Mouse (Mus musculus): ENCODE measurements around the gene Slc25a23.

The Slc25a23 gene

DNA sequence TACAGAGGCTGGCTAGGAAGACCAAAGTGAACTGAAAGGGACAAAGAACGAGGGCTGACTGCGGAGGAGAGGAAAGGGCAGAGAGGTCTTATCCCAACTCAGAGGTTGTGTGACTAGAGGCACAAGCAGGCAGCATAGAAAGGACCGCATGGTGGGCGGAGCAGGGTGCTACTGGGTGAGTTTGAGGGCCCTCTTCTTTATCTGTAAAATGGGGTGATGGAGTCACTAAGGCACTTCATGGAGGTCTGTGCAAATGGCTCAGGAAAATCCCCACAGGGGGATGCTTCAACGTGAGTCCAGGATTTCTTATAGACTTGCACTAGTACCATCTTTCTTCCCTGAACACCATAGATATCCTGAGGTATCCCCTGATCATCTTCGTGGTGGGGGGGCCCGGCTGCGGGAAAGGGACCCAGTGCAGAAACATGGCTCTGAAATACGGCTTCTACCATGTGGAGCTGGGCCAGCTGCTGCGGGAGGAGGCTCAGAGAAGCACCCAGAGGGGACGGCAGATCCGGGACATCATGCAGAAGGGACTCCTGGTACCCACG is 47.3 kb downstream of the Slc25a23 start:
- no peak for DNase-seq (ENCODE audit: low spot score in 2 of 2)

DNA sequence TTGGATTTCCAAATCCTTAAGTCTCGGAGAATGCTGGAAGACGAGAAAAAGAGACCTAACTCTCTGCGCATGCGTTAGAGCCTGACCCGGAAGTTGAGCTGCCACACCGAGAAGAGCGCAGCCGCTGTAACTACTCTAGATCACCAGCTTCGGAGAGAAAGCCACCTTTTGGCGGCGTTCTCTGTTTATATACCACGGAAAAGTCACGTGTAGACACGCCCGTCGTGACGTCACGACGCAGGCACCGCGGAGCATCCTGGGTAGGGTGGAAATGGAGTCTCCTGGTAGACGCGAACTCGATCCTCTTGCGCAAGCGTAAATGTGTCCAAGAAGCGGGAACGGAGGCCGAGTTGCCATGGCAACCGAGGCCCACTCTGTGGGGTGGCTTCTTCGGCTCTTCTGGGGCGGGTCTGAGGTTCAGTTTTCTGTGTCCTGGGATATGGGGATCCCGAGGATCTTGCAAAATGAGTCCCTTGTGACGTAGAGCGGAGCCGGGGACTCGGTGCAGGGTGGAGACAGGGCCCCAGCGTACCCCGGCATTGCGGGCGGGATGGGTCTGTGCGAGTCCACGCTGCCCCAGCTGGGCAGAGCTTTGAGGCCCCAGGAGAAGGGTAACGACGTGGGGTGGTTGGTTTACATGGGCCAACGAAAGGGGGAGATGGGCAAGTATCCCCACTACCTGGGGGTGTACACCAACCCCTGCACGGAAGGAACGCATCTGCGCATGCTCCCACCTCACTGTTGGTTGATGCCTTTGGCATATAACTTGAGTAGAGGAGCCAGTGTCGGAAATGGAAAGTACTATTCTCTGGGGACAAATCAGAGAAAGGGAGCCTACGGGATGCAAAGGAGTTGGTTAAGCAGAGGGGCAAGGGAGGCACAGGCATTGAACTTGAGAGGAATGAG is 48.2 kb downstream of the Slc25a23 start, which contains the start of the genes Gtf2f1 and Gm17949:
Gene Gtf2f1 (minus strand): TSS at position 53 of the 906 bp plus-strand sequence.
Gene Gm17949 (plus strand): TSS at position 234 of the 906 bp plus-strand sequence.
- DNase-seq (ENCODE audit: low spot score in 2 of 2) = peak; percentile 92 to 97

DNA sequence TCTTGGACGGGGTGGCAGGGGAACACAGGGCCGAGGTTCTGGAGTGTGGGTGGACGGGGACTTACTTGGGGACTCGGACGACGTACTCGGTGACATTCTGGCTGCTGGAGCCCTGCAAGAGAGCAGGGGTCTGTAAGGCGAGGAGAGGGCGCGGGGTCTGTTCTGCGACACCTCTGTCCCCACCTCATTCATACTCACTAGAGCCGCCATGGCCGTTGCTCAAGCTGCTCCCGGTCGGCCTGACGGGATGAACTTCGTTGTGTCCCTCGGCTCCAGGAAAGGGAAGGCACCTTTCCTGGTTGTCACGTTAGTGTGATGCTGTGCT is 48.8 kb downstream of the Slc25a23 start:
- DNase-seq (ENCODE audit: low spot score in 2 of 2) = no peak

DNA sequence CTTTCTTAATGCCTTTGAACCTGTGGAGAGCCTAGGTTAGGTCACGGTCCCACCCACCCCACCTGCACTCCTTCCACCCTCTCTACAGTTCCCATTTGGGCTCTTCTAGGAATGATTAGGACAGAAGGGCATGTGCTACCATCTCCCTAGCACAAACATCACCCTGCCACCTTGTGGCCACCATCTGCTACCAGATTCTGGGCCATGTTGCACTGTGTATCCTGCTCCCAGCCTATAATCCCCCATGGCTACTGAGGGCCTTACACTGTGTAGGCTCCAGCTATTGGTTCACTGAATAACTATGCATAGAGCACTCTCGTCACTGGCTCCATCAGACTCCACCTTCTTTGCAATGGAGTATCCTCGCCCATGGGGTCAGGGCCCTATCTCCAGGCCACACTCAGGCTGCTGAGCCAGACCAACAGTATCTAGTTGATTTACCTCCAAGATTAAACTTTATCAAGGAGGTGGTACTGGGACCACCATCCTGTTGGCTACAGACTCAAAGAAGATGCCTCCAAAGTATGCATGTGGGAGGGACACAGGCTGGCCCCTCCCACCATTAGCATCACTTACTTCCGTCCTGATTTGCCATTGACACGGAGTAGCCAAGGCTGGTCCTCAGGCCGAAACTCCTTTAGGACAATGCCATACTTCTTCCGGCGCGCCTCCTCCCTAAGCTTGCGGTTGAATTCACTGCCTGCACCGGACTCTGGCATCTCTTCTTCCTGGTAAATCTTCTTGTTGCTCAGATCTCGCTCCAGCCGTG is 52.3 kb downstream of the Slc25a23 start:
- no peak for DNase-seq (ENCODE audit: low spot score in 2 of 2)

DNA sequence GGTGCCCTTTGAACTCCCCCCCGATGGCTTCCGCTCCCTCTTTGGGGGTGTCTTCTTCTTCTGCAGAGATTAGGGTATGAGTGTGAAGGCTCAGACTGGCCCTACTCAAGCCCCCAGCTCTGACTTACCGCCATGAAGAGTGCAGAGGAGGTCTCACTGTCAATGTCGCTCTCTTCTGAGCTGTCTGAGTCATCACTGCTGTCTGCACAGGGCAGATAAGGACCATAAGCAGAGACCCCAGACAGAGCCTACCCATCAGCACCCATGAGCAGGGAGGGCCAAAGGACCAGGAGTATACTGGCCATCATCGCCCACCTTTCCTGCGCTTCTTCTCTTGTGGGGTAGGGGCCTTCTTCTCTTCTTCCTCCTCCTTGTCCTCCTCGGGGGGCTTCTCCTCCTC is 55.7 kb downstream of the Slc25a23 start:
- DNase-seq (ENCODE audit: low spot score in 2 of 2) = no peak

DNA sequence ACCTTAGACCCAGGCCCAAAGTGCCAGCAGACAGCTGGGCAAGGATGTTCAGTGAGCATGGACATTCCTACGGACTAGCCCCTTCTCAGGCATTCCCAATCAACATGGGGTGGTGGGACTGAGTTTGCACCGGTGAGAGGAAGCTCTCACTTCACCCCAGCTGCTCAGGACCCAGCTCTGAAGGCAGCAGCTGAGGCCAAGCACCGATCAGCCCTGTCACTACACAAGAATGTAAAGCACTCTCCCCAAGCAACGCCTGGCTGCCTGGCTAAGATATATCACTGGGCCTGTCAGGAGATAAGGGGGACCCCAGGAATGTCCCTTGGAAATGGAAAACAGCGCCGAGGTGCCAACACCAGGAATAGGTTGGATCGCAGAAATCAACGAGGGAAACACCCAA is 58.4 kb downstream of the Slc25a23 start:
- DNase-seq (ENCODE audit: low spot score in 2 of 2) = no peak

DNA sequence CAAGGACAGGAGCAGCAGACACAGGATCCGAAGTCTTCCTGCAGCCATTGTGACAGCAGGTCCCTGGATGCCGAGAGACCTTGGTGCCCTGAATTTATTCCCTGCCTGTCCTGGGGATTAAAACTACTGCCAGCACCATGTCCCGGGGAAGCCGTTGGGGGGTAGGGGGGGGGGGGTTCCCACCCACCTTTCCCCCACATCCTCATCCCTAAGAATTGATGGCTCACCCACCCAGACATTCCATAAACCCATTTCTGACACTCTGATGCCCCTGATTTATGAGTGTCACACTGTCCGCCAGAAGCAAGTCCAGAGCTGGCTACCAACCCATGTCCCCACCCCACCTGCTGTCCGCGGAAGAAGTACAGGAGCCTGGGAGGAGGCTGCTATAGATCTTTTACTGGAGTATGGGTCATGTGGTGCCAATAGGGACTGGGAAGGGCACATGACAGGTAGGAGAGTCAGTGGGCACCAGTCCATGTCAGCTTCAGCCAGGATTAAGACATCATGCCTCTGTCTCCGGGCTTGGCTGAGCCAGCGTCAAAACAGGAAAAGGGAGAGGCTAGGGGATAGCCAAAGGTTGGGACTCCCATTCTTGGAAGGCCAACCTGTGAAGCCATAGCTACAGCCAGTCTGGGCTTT is 59.6 kb downstream of the Slc25a23 start, which contains the start of gene Pspn:
Gene Pspn (minus strand): TSS at position 51 of the 642 bp plus-strand sequence.
- no peak for DNase-seq (ENCODE audit: low spot score in 2 of 2)

DNA sequence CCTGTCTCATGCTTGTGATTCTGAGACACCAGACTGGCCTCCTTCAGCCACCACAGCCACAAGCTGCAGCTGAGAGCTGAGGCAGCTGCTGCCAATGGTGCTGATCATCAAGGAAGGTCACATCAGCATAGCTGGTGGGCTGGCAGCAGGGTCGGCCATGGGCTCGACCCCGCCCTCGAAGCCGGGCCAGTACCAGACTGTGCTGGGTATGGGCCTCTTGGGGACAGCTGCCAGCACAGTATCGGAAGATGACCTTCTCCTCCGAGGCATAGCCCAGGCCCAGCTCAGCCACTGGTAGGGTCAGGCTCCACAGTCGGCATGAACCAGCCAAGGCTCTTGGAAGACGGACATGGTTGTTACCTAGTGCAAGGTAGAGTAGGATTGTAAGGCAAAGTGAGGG is 60.2 kb downstream of the Slc25a23 start:
- no peak for DNase-seq (ENCODE audit: low spot score in 2 of 2)

DNA sequence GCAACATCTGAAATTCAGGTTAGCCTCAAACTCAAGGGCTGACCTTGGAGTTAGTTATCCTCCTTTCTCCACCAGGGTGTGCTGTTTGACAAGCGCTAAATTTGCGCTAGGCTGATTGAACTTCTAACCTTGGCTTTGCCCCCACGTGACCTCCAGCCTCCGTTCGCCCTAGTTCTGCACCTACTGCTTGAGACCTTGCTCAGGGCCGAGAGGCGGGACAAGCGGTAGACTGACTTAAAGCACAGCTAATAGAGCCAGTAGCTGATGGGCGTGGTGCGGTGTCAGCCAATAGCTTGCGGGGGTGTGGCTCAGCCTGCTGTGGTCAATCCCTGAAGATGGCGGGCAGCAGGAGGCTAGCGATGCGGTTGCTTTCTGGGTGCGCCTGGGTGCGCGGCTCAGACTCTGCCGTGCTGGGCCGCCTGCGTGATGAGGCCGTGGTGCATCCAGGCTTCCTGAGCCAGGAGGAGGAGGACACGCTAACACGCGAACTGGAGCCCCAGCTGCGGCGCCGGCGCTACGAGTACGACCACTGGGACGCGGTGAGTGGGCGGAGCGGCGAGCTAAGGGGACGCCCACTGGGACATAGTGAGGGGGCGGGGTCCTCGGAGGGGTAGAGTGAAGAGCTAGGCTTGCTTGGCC is 62.5 kb downstream of the Slc25a23 start, which contains the start of gene Alkbh7:
Gene Alkbh7 (plus strand): TSS at position 311 of the 639 bp plus-strand sequence.
- DNase-seq (ENCODE audit: low spot score in 2 of 2) = peak; percentile 93 to 96

DNA sequence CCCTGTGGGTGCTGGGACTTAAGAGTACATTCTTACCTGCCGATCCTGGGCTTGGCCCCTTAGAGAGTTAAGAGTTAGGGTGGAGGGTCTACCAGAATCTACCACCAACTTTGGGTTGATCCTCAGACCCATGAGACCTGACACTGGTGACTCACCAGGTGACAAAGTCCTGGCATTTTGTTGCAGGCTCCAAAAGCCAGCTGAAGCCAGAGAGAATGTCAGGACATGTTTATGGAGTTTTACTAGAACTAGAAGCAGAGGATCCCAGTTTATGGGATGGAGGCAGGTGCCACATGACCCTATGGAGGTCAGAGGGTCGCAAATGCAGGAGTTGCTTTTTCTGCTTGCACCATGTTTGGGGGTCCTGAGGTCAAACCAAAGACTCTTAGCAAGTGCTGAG is 63.2 kb downstream of the Slc25a23 start:
- no peak for DNase-seq (ENCODE audit: low spot score in 2 of 2)

DNA sequence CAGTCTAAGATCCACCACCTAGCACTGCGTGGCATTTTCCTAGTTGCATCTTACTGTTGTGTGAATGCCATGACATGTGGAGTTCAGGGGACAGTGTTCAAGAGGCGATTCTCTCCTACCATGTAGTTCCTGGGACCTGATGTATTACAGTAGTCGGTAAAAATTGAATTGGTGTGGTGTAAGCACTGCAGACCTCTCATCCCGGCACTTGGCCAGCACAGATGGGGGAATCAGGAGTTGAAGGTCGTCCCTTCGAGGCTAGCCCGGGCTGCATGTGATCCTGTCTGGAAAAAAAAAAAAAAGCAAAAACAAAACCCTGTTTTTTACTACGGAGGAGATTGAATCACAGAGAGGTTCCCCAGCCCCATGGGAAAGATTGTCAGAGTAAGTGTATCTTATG is 64.6 kb downstream of the Slc25a23 start:
- DNase-seq (ENCODE audit: low spot score in 2 of 2) = no peak
